Mouse (Mus musculus) hindbrain, embryonic 10.5 days (tissue): ENCODE measurements around the gene Slc29a2. TPM values are rescaled to one million over a fixed set of nuclear protein-coding genes. Genes with fewer than 3 reads are reported as not detected.

Source experiments
- DNase-seq: peaks from one replicate; pipeline ENCODE4 v3.0.0-alpha.2; 2017; ENCODE audit warnings: low spot score
- H3K27ac ChIP-seq: fragments of 300-500 bp; sonication (generic); 2 replicates; pipeline ENCODE4 v1.5.1; 2016; ENCODE audit warnings: mild to moderate bottlenecking, moderate library complexity
- H3K27me3 ChIP-seq: fragments of 300-500 bp; sonication (generic); 2 replicates; pipeline ENCODE4 v1.6.1; 2016; ENCODE audit warnings: mild to moderate bottlenecking; ENCODE audit not compliant: poor library complexity, insufficient read depth, severe bottlenecking
- H3K36me3 ChIP-seq: fragments of 300-500 bp; sonication (generic); 2 replicates; pipeline ENCODE4 v1.6.1; 2016; ENCODE audit warnings: mild to moderate bottlenecking, moderate library complexity
- H3K4me1 ChIP-seq: fragments of 300-500 bp; sonication (generic); replicated peaks from 2 replicates; pipeline ENCODE4 v1.6.1; 2016; ENCODE audit warnings: mild to moderate bottlenecking
- H3K4me3 ChIP-seq: fragments of 300-500 bp; sonication (generic); 2 replicates; pipeline ENCODE4 v1.5.1; 2016; ENCODE audit warnings: mild to moderate bottlenecking, moderate library complexity
- H3K9me3 ChIP-seq: fragments of 300-500 bp; sonication (generic); 2 replicates; pipeline ENCODE4 v1.6.1; 2016; ENCODE audit warnings: mild to moderate bottlenecking, moderate library complexity
- WGBS: fragments of 180-500 bp; shearing (Covaris S2); methylation state at CpG from one replicate; pipeline ENCODE4 v1.1.7; 2016; 5-methylcytosine and 5-hydroxymethylcytosine counted together
- polyA plus RNA-seq: library from polyadenylated mRNA; unstranded; fragments of >200 nt; fragmentation: Nextera tagmentation; extraction: Ambion mirVana; gene quantifications from 2 replicates; pipeline ENCODE4 v1.2.1, GENCODE M21; 2016

Gene Slc29a2
- polyA plus RNA-seq, 1 experiment from 2014 or later = 5.5 TPM

DNA sequence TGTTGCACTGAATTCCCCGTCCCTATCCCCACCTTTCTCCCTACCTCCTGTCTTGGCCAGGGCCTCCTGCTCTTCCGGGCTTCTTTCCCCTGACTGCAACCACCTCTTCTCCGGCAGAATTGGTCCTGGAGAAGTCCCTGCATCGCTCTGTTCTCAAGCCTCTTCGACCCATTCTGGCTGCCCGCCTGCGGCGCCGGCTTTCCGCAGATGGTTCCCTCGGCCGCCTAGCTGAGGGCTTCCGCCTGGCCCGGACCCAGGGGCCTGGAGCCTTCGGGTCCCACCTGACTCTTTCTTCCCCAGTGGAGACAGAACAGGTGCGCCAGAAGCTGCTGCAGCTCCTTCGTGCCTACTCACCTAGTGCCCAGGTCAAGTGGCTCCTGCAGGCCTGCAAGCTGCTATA lies 29.2 kb downstream of the Slc29a2 start:
- Histone ChIP-seq H3K27me3 (peaks cover 67% of the 10 kb centered on the region), H3K36me3 (peaks cover 20% of the 10 kb centered on the region), H3K27ac (no peak overlapping the region), H3K4me3 (peak overlapping the region; percentile 16; the same call in 1 of the 2 replicates), H3K4me1 (peaks cover 62% of the 10 kb centered on the region), H3K9me3 (no peaks in the 10 kb centered on the region)
- 57% methylated on average over 17 of the region's 17 CpGs for WGBS
- no peak for DNase-seq

DNA sequence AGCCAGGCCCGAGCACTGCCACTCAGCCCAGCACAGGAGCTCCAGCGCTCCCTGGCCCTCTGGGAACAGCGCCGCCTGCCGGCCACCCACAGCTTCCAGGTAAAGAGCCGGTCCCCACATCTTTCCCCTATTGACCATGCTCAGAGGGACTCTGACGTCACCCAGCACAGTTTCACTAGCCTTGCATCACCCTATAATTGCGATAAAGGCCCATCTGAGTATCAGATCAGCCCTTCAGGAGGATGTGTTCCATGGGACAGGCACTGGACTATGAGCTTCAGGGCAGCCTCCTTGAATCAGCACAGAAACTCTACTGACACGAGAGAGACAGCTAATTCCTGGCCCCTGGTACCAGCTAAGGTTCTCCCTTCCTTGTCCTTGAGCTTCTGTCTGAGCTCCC lies 30.2 kb downstream of the Slc29a2 start:
- WGBS = 18% methylated on average over 9 of the region's 9 CpGs
- peak; percentile 72 for DNase-seq
- no peak overlapping the region for H3K4me3 ChIP-seq
- H3K9me3 ChIP-seq = no peaks in the 10 kb centered on the region
- peaks cover 74% of the 10 kb centered on the region for H3K27me3 ChIP-seq
- H3K4me1 ChIP-seq = peaks cover 68% of the 10 kb centered on the region
- H3K27ac ChIP-seq = no peak overlapping the region
- H3K36me3 ChIP-seq = peaks cover 10% of the 10 kb centered on the region

DNA sequence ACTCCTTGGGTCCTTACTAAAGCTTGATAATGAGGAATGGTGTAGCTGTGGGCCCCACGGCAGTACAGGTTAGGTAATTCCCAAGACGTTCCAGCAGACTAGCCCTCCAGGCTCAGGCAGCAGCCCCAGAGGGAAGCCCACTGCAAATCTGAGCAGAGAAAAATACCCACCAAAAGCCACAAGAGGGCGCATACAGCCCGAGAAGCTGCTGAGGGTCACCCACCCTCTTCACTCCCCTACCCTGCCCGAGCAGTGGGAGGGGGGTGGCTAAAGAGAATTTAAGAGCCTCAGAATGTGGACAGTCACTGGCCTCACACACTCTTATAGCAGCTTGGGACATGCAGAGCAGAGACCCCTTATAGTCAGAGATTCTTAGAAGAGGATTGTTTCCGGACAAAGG lies 32.6 kb downstream of the Slc29a2 start:
- H3K36me3 ChIP-seq = no peaks in the 10 kb centered on the region
- H3K4me1 ChIP-seq = peaks cover 69% of the 10 kb centered on the region
- peaks cover 55% of the 10 kb centered on the region for H3K27me3 ChIP-seq
- H3K27ac ChIP-seq = peak overlapping the region; percentile 62
- peak; percentile 76 for DNase-seq
- WGBS = 13% methylated on average over 6 of the region's 6 CpGs
- no peaks in the 10 kb centered on the region for H3K9me3 ChIP-seq
- peak overlapping the region; percentile 20; the same call in 1 of the 2 replicates for H3K4me3 ChIP-seq

- Histone ChIP-seq H3K27me3 (peaks cover 36% of the 10 kb centered on the region), H3K9me3 (no peaks in the 10 kb centered on the region), H3K27ac (peak overlapping the region; percentile 64), H3K4me1 (peaks cover 63% of the 10 kb centered on the region), H3K36me3 (no peaks in the 10 kb centered on the region), H3K4me3 (no peak overlapping the region)
- 22% methylated on average over 16 of the region's 16 CpGs for WGBS
- DNase-seq = no peak
These were observed 34.5 kb downstream of the Slc29a2 start for GRCm38 (mm10) chr19:5057876-5058775.

DNA sequence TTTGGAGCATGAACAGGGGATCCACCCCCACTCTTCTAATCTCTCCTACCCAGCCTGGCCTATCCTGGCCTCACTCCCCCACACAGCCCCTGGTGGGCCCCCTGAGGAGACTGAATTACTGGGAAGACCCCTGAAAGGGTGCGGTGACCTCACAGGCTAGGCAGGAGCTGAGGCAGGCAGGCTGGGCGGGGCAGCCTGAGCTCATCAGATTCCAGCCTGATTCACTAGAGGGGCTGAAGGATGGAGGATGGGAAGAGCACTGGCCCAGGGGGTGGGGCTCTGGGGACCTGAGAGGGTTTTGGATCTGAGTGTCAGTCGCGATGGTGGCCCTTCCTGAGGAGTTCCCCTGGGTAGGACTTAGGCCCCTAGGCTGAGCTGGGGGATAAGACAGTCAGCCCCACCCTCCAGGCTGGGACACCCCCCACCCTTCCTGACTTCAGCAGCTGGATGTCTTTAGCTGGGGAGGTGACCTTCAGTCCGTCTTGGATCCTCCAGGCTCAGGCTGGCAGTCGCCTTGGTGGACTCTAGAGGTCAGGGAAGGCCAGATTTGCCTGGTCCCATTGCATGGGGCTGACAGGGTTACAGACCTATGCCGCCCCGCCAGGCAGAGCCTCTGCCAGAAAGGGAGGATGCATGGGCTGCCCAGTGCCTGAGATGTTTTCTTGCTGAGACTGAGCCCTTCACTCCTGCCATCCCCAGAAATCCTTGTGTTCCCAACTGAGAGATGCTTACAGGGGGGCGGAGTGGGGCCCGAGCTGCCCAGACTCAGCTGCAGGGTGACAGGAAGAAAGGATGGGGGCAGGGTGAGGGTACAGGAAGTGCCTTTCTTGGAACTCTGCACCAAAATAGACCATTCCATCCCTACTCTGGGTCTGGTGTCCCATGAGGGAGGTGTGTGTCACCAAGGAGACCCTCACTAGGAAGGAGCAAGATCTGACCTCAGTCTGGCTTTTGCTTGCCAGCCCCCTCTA lies 35.4 kb downstream of the Slc29a2 start:
- no peaks in the 10 kb centered on the region for H3K9me3 ChIP-seq
- H3K36me3 ChIP-seq = no peaks in the 10 kb centered on the region
- peaks cover 59% of the 10 kb centered on the region for H3K4me1 ChIP-seq
- peak; percentile 20 for DNase-seq
- peak overlapping the region; percentile 64 for H3K27ac ChIP-seq
- H3K4me3 ChIP-seq = no peak overlapping the region; the same call in 1 of the 2 replicates
- 10% methylated on average over 10 of the region's 10 CpGs for WGBS
- peaks cover 27% of the 10 kb centered on the region for H3K27me3 ChIP-seq

DNA sequence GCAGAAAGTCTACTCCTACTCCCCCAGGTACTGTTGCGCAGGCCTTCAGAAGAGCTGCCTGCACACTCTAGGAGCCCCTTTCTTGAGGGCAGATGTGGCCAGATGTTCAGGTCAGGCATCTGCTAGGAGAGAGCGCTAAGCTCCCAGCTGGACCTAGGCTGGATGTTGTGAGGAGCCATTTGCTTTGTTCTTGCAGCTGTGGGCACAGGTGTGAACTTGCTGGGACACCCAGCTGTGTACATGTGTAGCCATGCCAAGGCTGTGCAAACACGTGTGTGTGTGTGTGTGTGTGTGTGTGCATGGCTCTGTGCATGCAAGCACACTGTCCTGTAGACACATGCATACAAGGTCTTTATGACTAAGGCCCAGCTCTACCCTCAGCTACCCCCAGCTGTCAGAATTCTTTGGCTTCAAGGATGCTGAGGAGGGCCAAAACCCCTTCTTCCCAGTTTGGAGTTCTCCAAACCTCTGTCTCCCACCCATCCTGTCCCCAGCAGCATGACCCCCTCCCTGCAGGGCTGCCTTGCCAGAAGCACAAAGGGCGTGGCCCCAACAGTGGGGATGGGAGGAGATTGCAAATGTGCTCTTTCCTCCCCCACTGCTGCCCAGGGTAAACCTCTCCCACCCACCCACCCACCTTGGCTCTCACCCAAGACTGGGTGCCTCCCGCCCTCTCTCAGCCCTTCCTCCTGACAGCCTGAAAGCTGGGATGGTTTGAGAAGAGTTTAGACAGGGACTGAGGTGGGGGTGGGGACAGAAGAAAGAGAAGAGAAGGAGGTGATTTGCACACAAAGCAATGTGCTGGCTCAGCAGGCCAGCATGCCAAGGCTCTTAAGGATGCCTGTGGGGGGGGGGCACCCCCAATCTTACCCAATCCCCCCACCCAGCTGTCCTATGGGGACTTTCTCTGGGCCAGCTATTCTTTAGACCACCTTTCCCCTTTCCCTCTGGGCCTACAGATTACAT lies 37.0 kb downstream of the Slc29a2 start:
- WGBS = 40% methylated on average over 5 of the region's 5 CpGs
- Histone ChIP-seq H3K9me3 (no peaks in the 10 kb centered on the region), H3K27me3 (peaks cover 24% of the 10 kb centered on the region), H3K4me1 (peaks cover 72% of the 10 kb centered on the region), H3K4me3 (no peak overlapping the region), H3K36me3 (no peaks in the 10 kb centered on the region), H3K27ac (peak overlapping the region; percentile 64)
- no peak for DNase-seq

- peaks cover 65% of the 10 kb centered on the region for H3K4me1 ChIP-seq
- H3K9me3 ChIP-seq = no peaks in the 10 kb centered on the region
- H3K36me3 ChIP-seq = no peaks in the 10 kb centered on the region
- no peak overlapping the region for H3K27ac ChIP-seq
- H3K27me3 ChIP-seq = peaks cover 38% of the 10 kb centered on the region
- no peak for DNase-seq
- WGBS = 88% methylated on average over 5 of the region's 5 CpGs
- H3K4me3 ChIP-seq = no peak overlapping the region
These were observed 38.4 kb downstream of the Slc29a2 start for GRCm38 (mm10) chr19:5062041-5062440.

DNA sequence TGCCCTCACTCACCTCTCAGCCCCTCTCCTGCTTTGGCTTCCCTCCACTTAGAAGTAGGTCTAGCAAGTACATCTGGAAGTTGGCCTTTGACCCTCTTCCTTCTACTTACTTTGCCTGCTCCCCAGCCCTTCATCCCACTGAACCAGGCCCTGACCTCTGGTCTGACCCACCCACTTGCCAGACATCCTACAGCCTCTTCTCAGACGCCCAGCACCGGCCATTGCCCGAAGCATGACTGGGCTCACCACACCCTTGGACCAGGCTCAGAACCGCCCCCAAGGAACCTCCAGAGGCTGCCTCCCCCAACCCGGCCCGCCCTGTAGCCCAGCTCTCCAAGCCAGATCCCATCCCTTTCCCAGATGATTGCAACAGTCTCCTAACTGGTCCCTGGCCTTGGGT lies 38.8 kb downstream of the Slc29a2 start:
- no peak overlapping the region for H3K4me3 ChIP-seq
- no peak for DNase-seq
- no peaks in the 10 kb centered on the region for H3K9me3 ChIP-seq
- peaks cover 67% of the 10 kb centered on the region for H3K4me1 ChIP-seq
- 70% methylated on average over 6 of the region's 6 CpGs for WGBS
- peaks cover 41% of the 10 kb centered on the region for H3K27me3 ChIP-seq
- no peaks in the 10 kb centered on the region for H3K36me3 ChIP-seq
- H3K27ac ChIP-seq = 0 out of 2 replicates have a peak overlapping the region, but pooled peaks have one; percentile 13

DNA sequence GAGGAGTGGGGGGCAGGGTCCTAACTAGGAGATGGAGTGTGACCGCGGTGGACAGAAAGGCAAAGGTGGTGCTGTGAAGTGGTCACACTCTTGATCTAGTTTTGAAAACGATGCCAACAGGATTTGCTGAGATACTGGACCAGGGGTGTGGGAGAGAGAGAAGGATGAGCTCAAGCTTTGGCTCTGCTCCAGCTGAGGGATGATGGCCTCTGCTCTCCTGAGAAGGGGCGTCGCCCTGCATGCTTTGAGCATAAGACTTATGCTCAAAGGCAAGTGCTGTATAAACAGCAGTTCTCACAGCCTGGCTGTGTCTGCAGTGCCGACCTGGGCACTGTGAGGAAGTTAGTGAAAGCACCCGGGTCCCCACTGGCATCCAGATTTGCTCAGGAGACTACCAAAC lies 41.4 kb downstream of the Slc29a2 start:
- 75% methylated on average over 7 of the region's 7 CpGs for WGBS
- Histone ChIP-seq H3K27ac (peak overlapping the region; percentile 54), H3K9me3 (no peaks in the 10 kb centered on the region), H3K4me1 (peaks cover 69% of the 10 kb centered on the region), H3K4me3 (no peak overlapping the region), H3K36me3 (no peaks in the 10 kb centered on the region), H3K27me3 (peaks cover 57% of the 10 kb centered on the region)
- DNase-seq = no peak

GRCm38 (mm10) chr19:5067040-5067799 lies 43.6 kb downstream of the Slc29a2 start:
- peaks cover 75% of the 10 kb centered on the region for H3K4me1 ChIP-seq
- no peak for DNase-seq
- no peaks in the 10 kb centered on the region for H3K9me3 ChIP-seq
- H3K27ac ChIP-seq = peak overlapping the region; percentile 88
- peaks cover 69% of the 10 kb centered on the region for H3K27me3 ChIP-seq
- H3K36me3 ChIP-seq = no peaks in the 10 kb centered on the region
- WGBS = 15% methylated on average over 15 of the region's 15 CpGs
- H3K4me3 ChIP-seq = peak overlapping the region; percentile 61

DNA sequence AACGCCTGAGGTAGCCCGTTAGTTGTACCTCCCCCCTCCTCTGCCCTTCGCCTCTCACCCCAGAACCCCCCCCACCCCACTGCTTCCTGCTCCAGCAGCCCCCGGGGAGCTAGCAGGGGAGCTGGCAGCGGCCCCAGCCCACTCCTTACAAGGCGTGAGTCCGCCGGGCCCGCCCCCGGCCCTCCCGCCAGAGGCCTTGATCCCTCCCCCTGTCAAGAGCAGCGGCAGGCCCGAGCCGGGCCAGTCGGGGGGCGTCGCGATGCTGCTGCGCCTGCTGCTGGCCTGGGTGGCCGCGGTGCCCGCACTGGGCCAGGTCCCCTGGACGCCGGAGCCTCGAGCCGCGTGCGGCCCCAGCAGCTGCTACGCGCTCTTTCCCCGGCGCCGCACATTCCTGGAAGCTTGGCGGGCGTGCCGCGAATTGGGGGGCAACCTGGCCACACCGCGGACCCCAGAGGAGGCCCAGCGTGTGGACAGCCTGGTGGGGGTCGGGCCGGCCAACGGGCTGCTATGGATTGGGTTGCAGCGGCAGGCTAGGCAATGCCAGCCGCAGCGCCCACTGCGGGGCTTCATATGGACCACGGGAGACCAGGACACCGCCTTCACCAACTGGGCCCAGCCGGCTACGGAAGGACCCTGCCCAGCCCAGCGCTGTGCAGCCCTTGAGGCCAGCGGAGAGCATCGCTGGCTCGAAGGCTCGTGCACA lies 44.4 kb downstream of the Slc29a2 start, which contains the start of gene Cd248:
Gene Cd248, plus strand, starts transcription at position 212 of the 703 bp plus-strand sequence.
- WGBS = 1% methylated on average over 56 of the region's 56 CpGs
- no peaks in the 10 kb centered on the region for H3K36me3 ChIP-seq
- peak within 1 kb of the TSS; percentile 61 for H3K4me3 ChIP-seq
- H3K27ac ChIP-seq = peak within 1 kb of the TSS; percentile 88
- H3K9me3 ChIP-seq = no peaks in the 10 kb centered on the region
- peaks cover 69% of the 10 kb centered on the region for H3K27me3 ChIP-seq
- peak; percentile 74 for DNase-seq
- peaks cover 76% of the 10 kb centered on the region for H3K4me1 ChIP-seq
